Mouse (Mus musculus) mouse trophoblast stem cell (cell line): ENCODE data around the gene Zbp1.

ENCODE experiments used
- in situ Hi-C, 2 experiments: fragments of 300-500 bp; cut with MseI, MboI; formaldehyde crosslinking; loops; 2 replicates in 1 of 2; 3 replicates in 1 of 2; pipeline ENCODE4 v1.15.1; 2025

The Zbp1 gene

DNA sequence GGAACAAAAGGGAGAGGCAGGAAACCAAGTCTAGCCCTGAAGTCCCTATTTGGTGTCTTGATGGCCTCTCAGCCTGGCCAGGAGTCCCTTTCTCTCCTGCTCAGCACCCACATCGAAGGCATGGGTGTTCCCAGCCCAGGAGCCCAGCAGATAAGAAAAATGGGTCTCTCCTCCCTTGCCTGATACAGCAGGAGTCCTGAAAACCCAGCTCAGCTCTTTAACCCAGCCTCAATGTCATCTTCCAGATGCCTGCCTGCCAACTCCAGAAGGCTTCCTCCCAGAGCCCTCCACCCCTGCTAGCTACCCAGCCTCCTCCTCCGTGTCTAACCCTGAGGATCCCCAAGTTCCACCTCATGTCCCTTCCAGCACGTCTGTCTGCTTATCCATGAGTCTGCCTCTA lies 1.5 kb downstream of the Zbp1 start:
- in situ Hi-C loops = loop anchor here (25.0 kb wide), 1 partner anchor 220 kb away; no protein-coding TSS in a partner anchor

DNA sequence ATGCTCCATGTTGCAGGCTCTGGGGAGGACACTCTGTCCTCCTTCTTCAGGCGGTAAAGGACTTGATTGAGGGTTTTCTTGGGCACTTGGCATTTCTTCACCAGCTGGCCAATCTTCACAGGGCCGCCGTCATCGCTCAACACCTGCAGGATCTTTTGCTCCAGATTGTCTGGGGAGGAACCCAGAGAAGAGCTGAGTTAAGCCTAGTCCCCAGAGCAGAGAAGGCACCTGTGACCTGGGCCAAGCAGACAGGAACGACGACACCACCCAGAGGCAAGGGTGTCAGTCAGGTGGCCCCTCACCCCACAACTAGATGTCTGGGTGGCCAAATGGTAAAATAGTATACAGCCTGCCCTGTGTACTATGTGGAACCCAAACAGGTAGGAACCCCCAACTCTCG lies 1.9 kb downstream of the Zbp1 start:
- in situ Hi-C loops = loop anchor here (25.0 kb wide), 1 partner anchor 220 kb away; no protein-coding TSS in a partner anchor

DNA sequence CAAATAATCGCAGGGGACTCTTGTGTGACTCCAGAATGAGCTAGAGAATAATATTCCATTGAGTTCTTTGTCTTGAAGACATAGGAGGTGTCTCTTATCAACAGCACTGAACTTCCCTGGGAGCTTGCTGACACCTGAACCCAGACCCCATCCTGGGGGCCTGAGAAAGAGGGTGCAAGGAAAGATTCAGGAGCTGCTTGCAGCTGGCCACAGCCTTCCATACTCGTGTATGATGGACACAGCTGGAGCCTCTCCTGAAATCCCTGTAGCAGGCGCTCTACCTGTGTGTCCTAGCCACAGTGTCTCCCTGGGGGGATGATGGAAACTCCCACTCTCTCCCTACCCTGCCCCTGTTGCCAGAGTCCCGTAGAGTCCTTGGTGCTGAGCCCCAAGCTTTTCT lies 6.5 kb downstream of the Zbp1 start:
- in situ Hi-C loops = loop anchor here (25.0 kb wide), 1 partner anchor 225 kb away; no protein-coding TSS in a partner anchor

DNA sequence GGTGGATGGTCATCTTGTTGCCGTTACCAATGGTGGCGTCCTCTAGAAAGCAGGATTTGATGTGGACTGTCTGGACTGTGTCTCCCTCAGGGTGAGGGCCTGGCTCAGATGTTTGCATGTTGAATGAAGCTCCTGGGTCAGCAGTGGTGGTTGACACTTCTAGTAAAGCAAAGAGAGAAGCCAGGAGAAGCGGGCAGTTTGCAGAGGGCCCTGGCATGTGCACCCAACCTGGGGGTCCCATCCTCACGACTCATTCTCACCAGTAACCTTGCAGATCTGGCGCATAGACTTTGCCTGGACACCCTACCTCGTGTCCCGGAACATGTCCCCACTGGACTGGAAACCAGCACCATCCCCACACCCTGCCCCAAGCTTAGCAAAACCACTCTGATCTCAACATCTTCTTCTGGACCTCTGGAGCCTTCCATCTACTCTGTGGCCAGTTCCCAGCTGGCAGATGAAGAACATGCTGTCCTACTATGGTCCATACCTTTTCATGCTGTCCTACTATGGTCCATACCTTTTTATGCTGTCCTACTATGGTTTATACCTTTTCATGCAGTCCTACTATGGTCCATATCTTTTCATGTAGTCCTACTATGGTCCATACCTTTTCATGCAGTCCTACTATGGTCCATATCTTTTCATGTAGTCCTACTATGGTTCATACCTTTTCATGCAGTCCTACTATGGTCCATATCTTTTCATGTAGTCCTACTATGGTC lies 9.5 kb downstream of the Zbp1 start:
- in situ Hi-C loops = loop anchor here (25.0 kb wide), 1 partner anchor 228 kb away; no protein-coding TSS in a partner anchor

DNA sequence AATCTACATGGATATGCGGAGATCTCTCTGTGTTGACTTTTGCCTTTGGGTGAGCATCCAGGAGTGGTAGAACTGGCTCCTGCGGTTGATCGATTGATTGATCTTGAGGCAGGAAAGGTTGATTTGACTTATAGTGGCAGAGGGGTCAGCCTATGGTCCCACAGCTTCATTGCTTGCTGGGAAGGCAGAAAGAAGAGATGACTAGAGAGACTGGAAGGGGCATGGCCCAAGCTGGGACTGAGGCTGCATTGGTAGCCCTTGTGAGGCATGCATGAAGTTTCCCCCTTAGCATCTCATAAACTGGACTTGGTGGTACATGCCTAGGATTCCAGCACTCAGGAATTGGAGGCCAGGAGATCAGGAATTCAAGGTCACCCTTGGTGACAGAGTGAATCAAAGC lies 11.7 kb downstream of the Zbp1 start:
- in situ Hi-C loops = loop anchor here (25.0 kb wide), 1 partner anchor 230 kb away; no protein-coding TSS in a partner anchor

DNA sequence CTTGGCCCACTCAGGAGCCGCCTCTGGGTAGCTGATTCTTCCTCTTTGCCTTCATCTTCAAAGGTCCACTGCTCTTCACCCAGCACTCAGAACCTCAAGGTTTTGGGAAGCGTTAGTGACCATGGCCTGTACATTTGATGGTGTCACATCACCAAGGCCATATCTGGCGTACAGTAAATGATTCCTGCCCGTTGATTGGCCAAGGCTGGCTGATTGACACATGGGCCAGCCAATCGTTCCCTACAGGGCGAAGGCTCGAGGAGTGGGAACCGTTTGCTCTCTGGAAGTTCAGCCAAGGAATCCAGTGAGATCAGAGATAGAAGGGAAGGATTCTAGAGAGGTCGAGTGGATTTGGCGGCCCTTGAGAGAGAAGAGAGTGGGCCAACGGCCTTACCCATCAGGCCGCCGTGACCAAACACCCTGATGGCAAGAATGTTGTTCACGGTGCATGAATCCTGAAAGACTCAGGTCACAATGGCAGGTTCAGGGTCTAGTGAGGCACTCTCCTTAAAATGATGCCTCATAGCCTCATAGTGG lies 13.1 kb downstream of the Zbp1 start:
- in situ Hi-C loops = loop anchor here (25.0 kb wide), 1 partner anchor 232 kb away; no protein-coding TSS in a partner anchor

DNA sequence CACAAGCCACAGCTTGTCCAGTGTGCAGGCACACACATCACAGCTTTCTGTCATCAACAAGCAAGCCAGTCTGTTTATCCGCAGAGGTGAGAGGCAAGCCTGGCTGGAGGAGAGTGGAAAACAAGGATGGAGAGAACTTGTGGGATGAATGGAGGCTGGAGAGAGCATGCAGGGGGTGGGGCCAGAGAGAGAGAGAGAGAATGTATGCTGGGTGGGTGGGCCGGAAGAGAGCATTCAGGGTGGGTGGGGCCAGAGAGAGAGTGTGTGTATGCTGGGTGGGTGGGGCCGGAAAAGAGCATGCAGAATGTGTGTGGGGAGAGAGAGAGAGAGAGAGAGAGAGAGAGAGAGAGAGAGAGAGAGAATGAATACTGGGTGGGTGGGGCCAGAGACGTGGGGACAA lies 14.1 kb downstream of the Zbp1 start:
- in situ Hi-C loops = loop anchor here (25.0 kb wide), 1 partner anchor 233 kb away; no protein-coding TSS in a partner anchor

DNA sequence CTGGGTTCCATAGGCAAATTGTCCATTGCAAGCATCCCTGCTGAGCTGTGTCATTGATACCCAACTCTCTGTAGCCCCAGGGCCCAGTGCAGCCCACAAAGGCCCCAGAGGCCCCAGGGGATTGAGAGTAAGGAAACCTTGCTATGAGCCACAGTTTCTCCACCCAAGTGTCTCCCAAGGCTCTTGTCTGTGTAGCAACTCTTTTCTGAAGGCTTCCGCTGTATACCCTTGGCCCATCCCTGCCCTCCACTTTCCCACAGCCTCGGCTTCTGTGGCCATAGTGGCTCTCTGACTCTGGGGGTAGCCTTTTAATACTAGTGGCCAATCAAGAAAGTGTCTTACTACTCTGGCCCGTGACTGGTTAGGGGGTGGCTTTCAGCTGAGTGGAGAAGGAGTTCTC lies 15.0 kb downstream of the Zbp1 start:
- in situ Hi-C loops = loop anchor here (25.0 kb wide), 1 partner anchor 234 kb away; no protein-coding TSS in a partner anchor

DNA sequence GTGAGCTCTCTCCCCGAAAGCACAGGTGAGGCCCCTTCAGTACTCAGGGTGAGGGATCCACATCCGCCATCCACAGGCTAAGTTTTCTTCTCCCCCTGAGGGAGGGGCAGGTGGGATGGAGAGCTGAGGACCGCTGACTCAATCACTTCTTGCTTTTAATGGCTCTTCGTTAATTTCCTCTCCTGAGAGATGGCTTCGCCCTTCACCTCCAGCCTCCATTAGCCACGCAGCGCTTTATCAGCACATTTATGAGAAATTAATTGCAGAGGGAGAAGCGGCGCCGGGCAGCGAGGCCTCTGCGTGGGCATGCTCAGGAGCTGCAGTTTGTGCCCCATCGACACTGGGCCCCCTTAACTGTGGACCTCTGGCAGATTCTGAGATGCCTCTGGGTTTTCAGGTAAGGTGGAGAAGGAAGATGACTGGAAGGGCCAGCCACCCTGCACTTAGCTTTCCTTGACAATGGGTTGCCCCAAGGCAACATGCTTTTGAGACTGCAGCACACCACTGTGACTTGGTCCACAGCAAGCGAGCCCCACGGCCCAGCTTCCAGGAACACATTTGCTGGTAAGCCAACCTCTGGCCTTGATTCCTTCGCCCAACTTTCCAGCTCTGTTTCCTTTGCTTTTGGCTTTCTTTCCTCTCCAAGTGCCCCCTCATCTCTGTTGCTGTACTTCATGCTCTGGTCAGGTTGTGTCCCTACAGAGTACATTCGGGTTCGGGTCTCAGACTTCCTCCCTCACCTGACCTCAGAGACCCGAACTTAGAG lies 15.6 kb downstream of the Zbp1 start:
- in situ Hi-C loops = loop anchor here (25.0 kb wide), 1 partner anchor 234 kb away; no protein-coding TSS in a partner anchor

DNA sequence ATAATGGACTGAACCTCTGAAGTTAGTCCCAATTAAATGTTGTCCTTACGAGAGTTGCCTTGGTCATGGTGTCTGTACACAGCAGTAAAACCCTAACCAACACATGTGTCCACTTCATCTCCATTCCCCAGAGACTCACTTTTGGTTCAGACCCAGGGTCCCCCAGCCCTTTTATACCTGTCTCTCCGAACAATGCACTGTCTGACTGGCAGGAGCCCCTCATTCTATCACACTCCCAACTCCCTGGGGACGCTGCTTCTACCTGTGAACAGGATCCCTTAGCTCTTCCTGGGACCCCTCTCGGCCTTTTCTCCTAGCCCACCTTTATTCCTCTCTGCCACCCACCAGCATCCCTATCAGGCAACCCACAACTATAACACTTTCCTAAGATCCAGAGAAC lies 23.9 kb downstream of the Zbp1 start:
- in situ Hi-C loops = loop anchor here in 1 of 2 experiments (10.0 kb wide), 1 partner anchor 360 kb away; no protein-coding TSS in a partner anchor

DNA sequence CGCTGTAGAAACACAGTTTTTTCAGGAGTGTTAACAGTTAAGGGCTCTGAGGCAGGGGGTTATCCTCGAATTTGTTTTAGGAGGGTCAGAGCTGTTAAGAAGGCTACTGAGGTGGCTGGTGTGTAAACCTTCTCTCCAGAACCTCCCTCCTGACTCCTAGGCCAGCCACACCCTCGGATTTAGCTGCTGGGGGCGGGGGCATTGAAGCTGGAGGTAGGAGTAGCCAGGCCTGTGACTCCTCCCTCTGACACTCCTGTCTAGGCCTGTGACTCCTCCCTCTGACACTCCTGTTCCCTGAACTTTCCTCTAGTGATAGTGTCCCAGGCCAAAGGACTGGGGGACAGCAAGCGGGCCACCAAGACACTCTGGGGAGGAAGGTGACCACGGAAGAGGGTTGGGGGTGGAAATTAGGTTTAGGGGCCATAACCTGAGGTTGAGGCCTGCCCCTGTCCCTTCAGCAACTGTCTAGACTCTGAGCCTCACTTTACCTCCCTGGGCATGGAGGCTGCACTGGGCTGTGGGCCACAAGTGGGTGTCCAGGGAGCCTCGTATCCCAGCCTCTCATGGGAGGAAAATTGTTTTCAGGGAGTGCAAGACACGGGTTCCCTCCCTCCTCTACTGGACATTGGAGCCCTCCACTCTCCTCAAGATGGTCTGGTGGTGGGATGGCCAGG lies 31.4 kb downstream of the Zbp1 start:
- in situ Hi-C loops = loop anchor here in 1 of 2 experiments (5.0 kb wide), 1 partner anchor 375 kb away; no protein-coding TSS in a partner anchor

DNA sequence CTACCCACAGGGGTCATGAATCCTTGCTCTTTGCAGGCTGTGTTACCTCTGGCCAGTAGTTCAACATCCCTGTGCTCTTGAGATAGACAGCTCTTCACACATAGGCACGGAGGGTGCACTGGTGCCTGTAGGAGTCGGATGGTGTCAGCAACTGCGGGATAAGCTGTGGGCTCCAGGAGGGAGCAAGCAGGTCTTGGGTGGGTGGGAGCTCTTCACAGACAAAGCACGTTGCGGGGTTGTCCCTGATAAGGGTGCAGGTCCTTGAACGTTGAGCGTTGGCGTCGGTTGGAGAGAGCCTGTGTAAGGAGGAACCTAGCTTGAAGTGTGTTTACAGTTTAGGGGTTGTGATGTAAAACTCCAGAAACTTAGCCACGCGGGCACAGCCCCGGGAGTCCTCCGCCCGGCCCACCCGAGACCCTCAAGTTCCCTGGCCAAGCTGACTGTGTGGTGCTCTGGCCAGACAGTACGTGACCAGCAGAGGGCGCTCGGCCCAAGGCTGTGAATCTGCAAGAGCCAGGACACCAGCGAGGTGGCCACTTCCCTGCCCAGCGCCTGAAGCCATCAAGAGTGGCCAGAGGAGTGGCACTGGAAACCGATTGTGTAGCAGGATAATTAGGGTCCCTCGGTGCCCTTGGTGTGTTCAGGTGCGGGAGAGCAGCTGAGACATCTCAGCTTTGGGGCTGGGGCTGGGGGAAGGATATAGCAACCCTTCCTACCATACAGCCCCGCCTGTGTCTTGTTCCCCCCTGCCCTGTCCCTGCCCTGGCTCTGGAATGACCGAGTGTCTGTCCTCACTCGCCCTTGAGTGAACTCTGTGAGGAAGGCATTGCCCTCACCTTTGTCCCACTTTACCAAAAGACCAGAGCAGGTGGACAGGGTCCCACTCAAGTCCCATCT lies 32.4 kb downstream of the Zbp1 start:
- in situ Hi-C loops = loop anchor here in 1 of 2 experiments (5.0 kb wide), 1 partner anchor 376 kb away; no protein-coding TSS in a partner anchor

DNA sequence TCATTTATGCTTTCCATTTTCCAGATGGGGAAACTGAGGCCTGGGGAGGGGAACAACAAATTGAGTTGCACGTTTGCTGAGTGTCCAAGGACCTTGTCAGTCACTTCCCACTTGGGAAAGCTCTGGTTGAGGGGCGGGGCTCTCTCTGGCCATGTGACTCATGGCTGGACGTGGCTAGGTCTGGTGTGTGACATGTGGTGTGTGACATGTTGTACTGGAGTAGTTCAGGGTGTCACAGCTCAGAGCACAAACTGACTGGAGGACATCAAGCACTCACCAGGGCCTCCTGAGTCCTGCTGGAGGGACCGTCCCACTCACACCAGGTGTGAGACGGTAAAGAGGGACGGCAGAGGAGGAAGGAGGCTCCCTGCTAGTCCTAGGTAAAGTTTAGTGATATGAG lies 33.4 kb downstream of the Zbp1 start:
- in situ Hi-C loops = loop anchor here in 1 of 2 experiments (5.0 kb wide), 1 partner anchor 377 kb away; no protein-coding TSS in a partner anchor

DNA sequence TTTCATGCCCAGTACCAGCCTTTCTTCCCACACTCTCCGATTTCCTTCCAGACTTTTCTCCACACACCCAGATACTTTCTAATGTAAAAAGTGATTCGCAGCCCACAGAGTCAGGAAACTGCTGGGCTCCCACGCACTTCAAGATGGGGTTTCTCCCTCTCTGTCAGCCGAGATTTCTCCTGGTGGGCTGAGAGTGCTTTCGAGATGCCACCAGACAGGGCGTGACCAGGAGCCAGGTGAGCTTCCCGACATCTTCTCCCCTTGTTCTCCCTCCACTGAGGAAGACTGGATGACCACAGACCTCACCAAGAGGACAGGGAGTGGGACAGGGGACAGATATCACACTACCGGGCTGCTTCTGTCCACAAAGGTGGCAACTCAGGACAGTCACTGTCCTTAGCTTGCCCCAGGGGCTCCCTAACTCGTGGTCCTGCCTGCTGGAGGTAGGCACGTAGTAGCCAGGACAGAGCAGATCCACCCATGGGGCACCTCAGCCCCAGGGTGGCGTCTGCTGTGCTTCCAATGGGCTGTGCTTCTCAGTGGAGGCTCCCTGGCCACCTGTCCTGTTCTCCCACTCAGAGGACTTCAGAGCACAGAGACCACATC lies 34.1 kb downstream of the Zbp1 start:
- in situ Hi-C loops = loop anchor here (5.0 kb wide), 2 partner anchors 77 to 378 kb away; no protein-coding TSS in a partner anchor

DNA sequence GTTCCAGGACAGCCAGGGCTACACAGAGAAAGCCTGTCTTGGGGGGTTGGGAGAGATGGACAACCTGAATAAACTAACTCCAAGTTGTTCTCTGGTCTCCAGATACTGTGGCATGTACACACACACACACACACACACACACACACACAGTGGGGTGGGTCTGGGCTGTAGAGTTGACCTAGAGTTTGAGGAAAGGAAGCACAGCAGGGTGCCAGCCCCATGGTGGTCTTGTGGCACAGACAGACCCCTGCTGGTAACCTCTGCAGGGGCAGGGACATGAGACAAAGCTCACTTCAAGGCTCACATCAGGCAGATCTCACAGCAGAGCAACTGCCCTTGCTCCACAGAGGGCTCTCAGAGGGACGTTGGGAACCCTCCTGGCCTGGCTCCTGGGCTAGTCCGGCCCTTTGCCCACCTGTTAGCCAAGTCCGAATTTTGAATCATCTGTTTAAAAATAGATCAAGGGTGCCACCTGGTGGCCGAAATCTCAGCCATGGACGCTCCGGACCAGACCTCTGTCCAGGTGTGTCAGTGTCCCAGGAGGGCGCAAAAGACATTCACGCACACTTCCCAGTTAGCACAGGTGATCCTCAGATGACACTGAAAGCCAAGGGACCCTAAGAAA lies 34.8 kb downstream of the Zbp1 start:
- in situ Hi-C loops = loop anchor here (5.0 kb wide), 1 partner anchor 77 kb away; no protein-coding TSS in a partner anchor

DNA sequence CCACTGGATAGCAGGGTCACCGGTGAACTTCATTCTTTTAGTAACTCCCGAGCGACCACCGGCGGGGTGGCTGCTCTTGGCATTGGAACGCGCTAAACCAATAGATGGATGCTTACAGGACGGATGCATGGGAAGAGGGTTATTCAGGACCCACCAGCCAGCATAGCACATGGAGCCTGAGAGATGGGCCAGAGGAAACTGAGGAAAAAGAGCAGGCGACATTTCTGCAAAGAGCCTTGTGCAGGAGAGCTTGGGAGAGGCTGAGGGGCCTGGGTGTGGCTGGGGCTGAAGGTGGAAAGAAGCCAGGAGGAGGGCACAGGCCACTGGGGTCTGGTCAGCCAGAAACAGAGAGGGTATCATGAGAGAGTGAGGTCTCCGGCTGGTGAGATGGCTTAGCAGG lies 35.4 kb downstream of the Zbp1 start:
- in situ Hi-C loops = loop anchor here (5.0 kb wide), 1 partner anchor 76 kb away; no protein-coding TSS in a partner anchor

DNA sequence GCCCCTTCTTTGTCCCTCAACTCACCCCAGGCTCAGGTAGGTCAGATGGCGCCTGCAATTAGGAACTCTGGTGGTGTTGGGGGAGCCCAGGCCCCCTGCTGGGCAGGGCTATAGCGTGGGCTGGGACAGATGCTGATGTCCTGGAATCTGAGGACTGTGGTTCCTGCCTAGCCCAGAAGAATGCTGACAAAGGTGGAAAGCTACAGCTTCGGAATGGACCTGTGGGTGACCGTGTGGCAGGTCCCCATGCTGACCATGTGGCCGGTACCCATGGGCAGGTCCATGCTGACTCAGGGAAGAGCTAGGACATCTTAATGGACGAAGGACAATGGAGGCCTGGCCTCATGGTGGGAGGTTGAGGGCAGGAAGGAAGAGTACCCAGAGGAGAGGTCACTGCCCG lies 35.9 kb downstream of the Zbp1 start:
- in situ Hi-C loops = loop anchor here (5.0 kb wide), 1 partner anchor 75 kb away; no protein-coding TSS in a partner anchor

DNA sequence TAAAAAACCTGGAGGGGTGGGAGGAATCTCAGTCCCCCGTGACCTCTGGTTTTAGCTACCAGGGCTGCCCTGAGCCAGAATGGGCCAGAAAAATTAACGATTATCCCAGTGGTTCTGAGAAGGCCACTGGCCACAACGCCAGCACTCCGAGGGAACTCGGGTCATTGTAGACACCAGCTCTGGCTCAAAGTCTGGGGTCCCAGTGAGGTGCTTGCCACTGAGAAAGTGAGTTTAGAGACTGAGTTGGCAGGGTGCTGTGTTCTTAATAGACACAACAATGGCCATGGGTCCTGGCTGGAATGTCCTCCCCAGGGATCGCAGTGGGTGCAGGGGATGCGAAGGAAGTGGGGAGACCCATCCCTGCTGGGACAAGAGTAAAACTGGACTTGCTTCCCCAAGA lies 36.8 kb downstream of the Zbp1 start:
- in situ Hi-C loops = loop anchor here (5.0 kb wide), 1 partner anchor 75 kb away; no protein-coding TSS in a partner anchor

DNA sequence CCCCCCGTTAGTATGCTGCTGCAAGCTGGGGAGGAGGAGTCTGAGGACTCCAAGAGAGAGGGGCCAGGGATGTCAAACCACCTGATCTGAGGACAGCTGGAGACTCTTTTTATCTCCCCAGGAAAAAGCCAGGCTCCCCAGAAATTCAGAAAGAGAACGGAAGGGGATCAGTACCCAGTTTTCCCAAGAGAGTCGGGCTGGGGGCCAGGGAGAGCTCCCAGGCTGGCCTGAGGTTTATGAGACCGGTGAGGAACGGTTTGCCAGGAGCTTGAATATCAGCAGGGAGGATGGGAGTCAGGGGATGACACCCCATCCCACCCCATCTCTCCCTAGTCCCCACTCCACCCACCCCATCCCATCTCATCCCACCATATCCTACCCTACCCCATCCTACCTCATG lies 37.2 kb downstream of the Zbp1 start:
- in situ Hi-C loops = loop anchor here (5.0 kb wide), 1 partner anchor 74 kb away; no protein-coding TSS in a partner anchor
